Mouse (Mus musculus) intestine, postnatal 0 days (tissue): ENCODE data around the gene Scrn2. TPM values are rescaled to one million over a fixed set of nuclear protein-coding genes. Genes with fewer than 3 reads are reported as not detected.

ENCODE experiments used
- ATAC-seq: fragments of 200-750 bp; cut with Nextera tagmentation; 2 replicates; pipeline ENCODE4 v1.8.0; 2017; ENCODE audit warnings: mild to moderate bottlenecking, moderate TSS enrichment, moderate library complexity
- H3K27ac ChIP-seq: fragments of 300-500 bp; sonication (generic); 2 replicates; pipeline ENCODE4 v1.5.1; 2014; ENCODE audit warnings: mild to moderate bottlenecking, low read depth, low read length, moderate library complexity
- H3K27me3 ChIP-seq: fragments of 300-500 bp; sonication (generic); replicated peaks from 2 replicates; pipeline ENCODE4 v1.6.1; 2014; ENCODE audit warnings: low read length, mixed read lengths; ENCODE audit not compliant: control insufficient read depth, insufficient read depth
- H3K36me3 ChIP-seq: fragments of 300-500 bp; sonication (generic); 2 replicates; pipeline ENCODE4 v1.6.1; 2014; ENCODE audit warnings: mild to moderate bottlenecking, moderate library complexity; ENCODE audit not compliant: control insufficient read depth, insufficient read depth
- H3K4me1 ChIP-seq: fragments of 300-500 bp; sonication (generic); replicated peaks from 2 replicates; pipeline ENCODE4 v1.6.1; 2014; ENCODE audit warnings: antibody characterized with exemption, low read length, mixed read lengths; ENCODE audit not compliant: control insufficient read depth, insufficient read depth
- H3K4me2 ChIP-seq: fragments of 300-500 bp; sonication (generic); replicated peaks from 2 replicates; pipeline ENCODE4 v1.6.1; 2014; ENCODE audit warnings: low read depth, mild to moderate bottlenecking, moderate library complexity
- H3K4me3 ChIP-seq: fragments of 300-500 bp; sonication (generic); 2 replicates; pipeline ENCODE4 v1.5.1; 2014; ENCODE audit warnings: low read depth, low read length
- H3K9ac ChIP-seq: fragments of 300-500 bp; sonication (generic); 2 replicates; pipeline ENCODE4 v1.6.1; 2014; ENCODE audit warnings: mild to moderate bottlenecking, low read depth, low read length
- H3K9me3 ChIP-seq: fragments of 300-500 bp; sonication (generic); 2 replicates; pipeline ENCODE4 v1.6.1; 2016; ENCODE audit warnings: mixed run types; ENCODE audit not compliant: control insufficient read depth
- CTCF ChIP-seq: sonication (generic); IDR thresholded peaks from 2 replicates; pipeline ENCODE4 v1.5.1; 2016; ENCODE audit warnings: low read depth, mild to moderate bottlenecking, control low read depth, antibody characterized with exemption, moderate library complexity
- WGBS: fragments of 180-500 bp; shearing (Covaris S2); extraction: QIAGEN DNeasy Blood & Tissue Kit; methylation state at CpG from one replicate; pipeline ENCODE4 v1.1.7; 2014; 5-methylcytosine and 5-hydroxymethylcytosine counted together
- polyA plus RNA-seq: library from polyadenylated mRNA; unstranded; fragments of >200 nt; fragmentation: Nextera tagmentation; extraction: Ambion mirVana; gene quantifications from 2 replicates; pipeline ENCODE4 v1.2.1, GENCODE M21; 2015

Gene Scrn2
- polyA plus RNA-seq, 1 experiment from 2014 or later = 24.5 TPM

- H3K27me3 ChIP-seq = no peaks in the 10 kb centered on the region
- peaks cover 58% of the 10 kb centered on the region for H3K36me3 ChIP-seq
- H3K9me3 ChIP-seq = no peaks in the 10 kb centered on the region
- ATAC-seq = 0 out of 2 replicates have a peak, but pooled peaks have one; percentile 16
- WGBS = 56% methylated on average over 9 of the region's 9 CpGs
- H3K4me2 ChIP-seq = no peak overlapping the region
- no peak overlapping the region; the same call in 1 of the 2 replicates for H3K27ac ChIP-seq
- H3K9ac ChIP-seq = 0 out of 2 replicates have a peak overlapping the region, but pooled peaks have one; percentile 0
- no peak for TF ChIP-seq CTCF
- no peak overlapping the region for H3K4me3 ChIP-seq
- 0 out of 2 replicates have a peak, but pooled peaks cover 3% of the 10 kb centered on the region for H3K4me1 ChIP-seq
Measured at GRCm38 (mm10) chr11:97063274-97063920, 33.7 kb downstream of the Scrn2 start.

GRCm38 (mm10) chr11:97063921-97064295, 34.2 kb downstream of the Scrn2 start:
- 0 out of 2 replicates have a peak, but pooled peaks cover 3% of the 10 kb centered on the region for H3K4me1 ChIP-seq
- no peak overlapping the region for H3K9ac ChIP-seq
- peaks cover 53% of the 10 kb centered on the region for H3K36me3 ChIP-seq
- 80% methylated on average over 3 of the region's 3 CpGs for WGBS
- H3K27ac ChIP-seq = no peak overlapping the region
- no peak for ATAC-seq
- H3K9me3 ChIP-seq = no peaks in the 10 kb centered on the region
- peak; percentile 54 for TF ChIP-seq CTCF
- no peaks in the 10 kb centered on the region for H3K27me3 ChIP-seq
- H3K4me2 ChIP-seq = no peak overlapping the region
- no peak overlapping the region for H3K4me3 ChIP-seq

- Histone ChIP-seq H3K4me2 (no peak overlapping the region), H3K27me3 (no peaks in the 10 kb centered on the region), H3K27ac (0 out of 2 replicates have a peak overlapping the region, but pooled peaks have one; percentile 15), H3K9me3 (no peaks in the 10 kb centered on the region), H3K9ac (no peak overlapping the region), H3K36me3 (peaks cover 36% of the 10 kb centered on the region), H3K4me3 (no peak overlapping the region), H3K4me1 (0 out of 2 replicates have a peak, but pooled peaks cover 3% of the 10 kb centered on the region)
- ATAC-seq = no peak
- TF ChIP-seq CTCF = no peak
- 80% methylated on average over 12 of the region's 12 CpGs for WGBS
Measured at GRCm38 (mm10) chr11:97065538-97066295, 36.0 kb downstream of the Scrn2 start.

GRCm38 (mm10) chr11:97066656-97067360, 37.1 kb downstream of the Scrn2 start:
- no peak overlapping the region for H3K4me2 ChIP-seq
- H3K4me3 ChIP-seq = no peak overlapping the region
- ATAC-seq = peak; percentile 75
- peaks cover 25% of the 10 kb centered on the region for H3K36me3 ChIP-seq
- H3K9ac ChIP-seq = no peak overlapping the region
- no peak for TF ChIP-seq CTCF
- H3K4me1 ChIP-seq = 0 out of 2 replicates have a peak, but pooled peaks cover 3% of the 10 kb centered on the region
- WGBS = 47% methylated on average over 22 of the region's 22 CpGs
- no peaks in the 10 kb centered on the region for H3K27me3 ChIP-seq
- no peak overlapping the region for H3K27ac ChIP-seq
- H3K9me3 ChIP-seq = no peaks in the 10 kb centered on the region

GRCm38 (mm10) chr11:97069333-97069732, 39.6 kb downstream of the Scrn2 start:
- no peak overlapping the region for H3K9ac ChIP-seq
- no peaks in the 10 kb centered on the region for H3K27me3 ChIP-seq
- no peak overlapping the region for H3K4me3 ChIP-seq
- peaks cover 23% of the 10 kb centered on the region; the same call in 1 of the 2 replicates for H3K36me3 ChIP-seq
- WGBS = 54% methylated on average over 1 of the region's 1 CpGs
- no peak for ATAC-seq
- no peaks in the 10 kb centered on the region for H3K9me3 ChIP-seq
- no peak for TF ChIP-seq CTCF
- H3K4me2 ChIP-seq = no peak overlapping the region
- peak overlapping the region; percentile 35; the same call in 1 of the 2 replicates for H3K27ac ChIP-seq
- 0 out of 2 replicates have a peak, but pooled peaks cover 3% of the 10 kb centered on the region for H3K4me1 ChIP-seq

- Histone ChIP-seq H3K27me3 (no peaks in the 10 kb centered on the region), H3K36me3 (peaks cover 23% of the 10 kb centered on the region; the same call in 1 of the 2 replicates), H3K4me2 (no peak overlapping the region), H3K9ac (no peak overlapping the region), H3K9me3 (no peaks in the 10 kb centered on the region), H3K4me3 (no peak overlapping the region), H3K4me1 (0 out of 2 replicates have a peak, but pooled peaks cover 3% of the 10 kb centered on the region), H3K27ac (no peak overlapping the region)
- peak; percentile 34; the same call in 1 of the 2 replicates for ATAC-seq
- no peak for TF ChIP-seq CTCF
- WGBS = 53% methylated on average over 2 of the region's 2 CpGs
Measured at GRCm38 (mm10) chr11:97069770-97070169, 40.0 kb downstream of the Scrn2 start.
